Mouse (Mus musculus) ES-Bruce4 (cell line): ENCODE measurements around the gene Gpc6.

Experiments used
- CTCF ChIP-seq: IDR thresholded peaks from one replicate; pipeline ENCODE4 v1.8.1; 2011; ENCODE audit warnings: low read depth, low read length
- EP300 ChIP-seq: IDR thresholded peaks from 2 replicates; pipeline ENCODE4 v1.6.1; 2011; ENCODE audit warnings: low read depth, low read length; ENCODE audit not compliant: insufficient read depth
- POLR2A ChIP-seq: IDR thresholded peaks from one replicate; pipeline ENCODE4 v1.8.1; 2011; ENCODE audit warnings: low read length; ENCODE audit not compliant: insufficient read depth

- no peak for TF ChIP-seq POLR2A
- no peak for TF ChIP-seq CTCF
- TF ChIP-seq EP300 = no peak
Observed at GRCm38 (mm10) chr14:117421170-117421569, 496.1 kb downstream of the Gpc6 start.
